Mouse (Mus musculus): ENCODE measurements around the gene Capsl. TPM values are rescaled to one million over a fixed set of nuclear protein-coding genes. Genes with fewer than 3 reads are reported as not detected.

Capsl gene
- polyA plus RNA-seq, 1 experiment from 2014 or later: 1.2 TPM

- Histone ChIP-seq H3K36me3 (ENCODE audit: poor library complexity, severe bottlenecking) (no peaks in the 10 kb centered on the region), H3K9me3 (replicated peaks) (no peaks in the 10 kb centered on the region), H3K27me3 (no peaks in the 10 kb centered on the region), H3K4me1 (no peaks in the 10 kb centered on the region), H3K27ac (no peak overlapping the region), H3K4me3 (no peak overlapping the region), H3K4me2 (no peak overlapping the region), H3K9ac (no peak overlapping the region)
- WGBS: 75% methylated on average over 3 of the region's 3 CpGs
- ATAC-seq: no peak
Observed at GRCm38 (mm10) chr15:9472167-9472566, 36.3 kb downstream of the Capsl start.

- no peaks in the 10 kb centered on the region for H3K9me3 ChIP-seq (replicated peaks)
- no peaks in the 10 kb centered on the region for H3K27me3 ChIP-seq
- H3K4me1 ChIP-seq: no peaks in the 10 kb centered on the region
- H3K4me2 ChIP-seq: no peak overlapping the region
- WGBS: 73% methylated on average over 3 of the region's 3 CpGs
- H3K9ac ChIP-seq: no peak overlapping the region
- no peak overlapping the region for H3K4me3 ChIP-seq
- ATAC-seq: no peak
- no peak overlapping the region for H3K27ac ChIP-seq
- H3K36me3 ChIP-seq (ENCODE audit: poor library complexity, severe bottlenecking): no peaks in the 10 kb centered on the region
Observed at GRCm38 (mm10) chr15:9472618-9473017, 36.8 kb downstream of the Capsl start.

- Histone ChIP-seq H3K27me3 (no peaks in the 10 kb centered on the region), H3K36me3 (ENCODE audit: poor library complexity, severe bottlenecking) (no peaks in the 10 kb centered on the region), H3K27ac (no peak overlapping the region), H3K4me2 (no peak overlapping the region), H3K4me3 (no peak overlapping the region), H3K9me3 (replicated peaks) (no peaks in the 10 kb centered on the region), H3K4me1 (no peaks in the 10 kb centered on the region), H3K9ac (no peak overlapping the region)
- no peak for ATAC-seq
- WGBS: 89% methylated on average over 1 of the region's 1 CpGs
Observed at GRCm38 (mm10) chr15:9473188-9473587, 37.4 kb downstream of the Capsl start.

- ATAC-seq: no peak
- Histone ChIP-seq H3K9ac (no peak overlapping the region), H3K4me1 (no peaks in the 10 kb centered on the region), H3K36me3 (ENCODE audit: poor library complexity, severe bottlenecking) (no peaks in the 10 kb centered on the region), H3K27ac (no peak overlapping the region), H3K9me3 (replicated peaks) (no peaks in the 10 kb centered on the region), H3K4me3 (no peak overlapping the region), H3K27me3 (no peaks in the 10 kb centered on the region), H3K4me2 (no peak overlapping the region)
- 90% methylated on average over 2 of the region's 2 CpGs for WGBS
Observed at GRCm38 (mm10) chr15:9489417-9490118, 53.7 kb downstream of the Capsl start.

GRCm38 (mm10) chr15:9492077-9492476, 56.2 kb downstream of the Capsl start:
- 76% methylated on average over 3 of the region's 3 CpGs for WGBS
- H3K4me1 ChIP-seq: no peaks in the 10 kb centered on the region
- H3K27me3 ChIP-seq: no peaks in the 10 kb centered on the region

More at GRCm38 (mm10) chr15:9492077-9492476, 56.2 kb downstream of the Capsl start:
- no peak overlapping the region for H3K9ac ChIP-seq
- no peaks in the 10 kb centered on the region for H3K9me3 ChIP-seq (replicated peaks)
- H3K36me3 ChIP-seq (ENCODE audit: poor library complexity, severe bottlenecking): no peaks in the 10 kb centered on the region
- no peak overlapping the region for H3K4me2 ChIP-seq
- ATAC-seq: no peak
- no peak overlapping the region for H3K27ac ChIP-seq
- no peak overlapping the region for H3K4me3 ChIP-seq

Other genes starting within 250 kb of the Capsl start
- not detected in 2 replicates for gene Ugt3a1, start 159.1 kb upstream of the Capsl start, polyA plus RNA-seq (2015; fragmentation: Nextera tagmentation; extraction: Ambion mirVana)
- not detected in 2 replicates for gene Ugt3a2, start 100.5 kb upstream of the Capsl start, polyA plus RNA-seq (2015; fragmentation: Nextera tagmentation; extraction: Ambion mirVana)
- not detected in 2 replicates for gene Il7r, start 94.1 kb downstream of the Capsl start, polyA plus RNA-seq (2015; fragmentation: Nextera tagmentation; extraction: Ambion mirVana)

All from forebrain, embryonic 13.5 days (tissue).